Mouse (Mus musculus): ENCODE data around the gene Ets1.

DNA sequence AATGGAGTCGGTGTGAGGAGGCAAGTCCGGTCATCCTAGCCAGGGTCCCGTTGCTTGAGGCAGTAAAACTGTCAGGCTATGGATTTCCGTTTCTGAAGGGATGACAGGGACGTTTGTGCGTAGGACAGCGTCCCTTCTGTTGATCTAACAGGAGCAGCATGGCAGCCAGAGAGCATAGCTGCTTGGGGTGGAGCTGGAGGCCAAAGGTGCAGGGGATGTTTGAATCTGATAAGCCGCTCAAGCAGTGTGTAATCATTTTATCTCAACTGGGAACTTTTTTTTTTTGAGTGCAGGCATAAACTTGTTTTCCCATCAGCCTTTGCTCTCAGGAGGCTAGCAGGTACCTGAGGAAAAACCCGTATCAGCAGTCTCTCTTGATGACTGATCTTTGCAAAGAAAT is 95.8 kb downstream of the Ets1 start:
- no peak for TF ChIP-seq EP300 (IDR thresholded peaks at IDR 0.05; ENCODE audit: low read depth)
- no peak for TF ChIP-seq CTCF (IDR thresholded peaks at IDR 0.05; ENCODE audit: low read depth)
